Mouse (Mus musculus): Measurements from ENCODE around the gene Capn8. TPM values are rescaled to one million over a fixed set of nuclear protein-coding genes. Genes with fewer than 3 reads are reported as not detected.
A peak's percentile ranks its signal among the peaks of the same experiment; 100 is the strongest.

The Capn8 gene
- total RNA-seq, 4 experiments from 2014 or later = not detected

GRCm38 (mm10) chr1:182543906-182544305, 20.9 kb upstream of the Capn8 start:
- no peak for DNase-seq (ENCODE audit: low spot score in 2 of 2)

GRCm38 (mm10) chr1:182550761-182551160, 14.0 kb upstream of the Capn8 start:
- no peak for DNase-seq (ENCODE audit: low spot score in 2 of 2)

GRCm38 (mm10) chr1:182553649-182554375, 11.0 kb upstream of the Capn8 start:
- DNase-seq (ENCODE audit: low spot score in 2 of 2) = peak in 1 of 2 experiments; percentile 45

GRCm38 (mm10) chr1:182558271-182558670, 6.5 kb upstream of the Capn8 start:
- DNase-seq (ENCODE audit: low spot score in 2 of 2) = no peak

- no peak for DNase-seq (ENCODE audit: low spot score in 2 of 2)
Measured at GRCm38 (mm10) chr1:182559530-182559929, 5.3 kb upstream of the Capn8 start.

- DNase-seq (ENCODE audit: low spot score in 2 of 2) = peak in 1 of 2 experiments; percentile 44
Measured at GRCm38 (mm10) chr1:182560390-182561098, 4.3 kb upstream of the Capn8 start.

- peak in 1 of 2 experiments; percentile 11 for DNase-seq (ENCODE audit: low spot score in 2 of 2)
Measured at GRCm38 (mm10) chr1:182561945-182562514, 2.8 kb upstream of the Capn8 start.

GRCm38 (mm10) chr1:182562576-182563370, 2.0 kb upstream of the Capn8 start:
- DNase-seq (ENCODE audit: low spot score in 2 of 2) = no peak

- DNase-seq (ENCODE audit: low spot score in 2 of 2) = no peak
Measured at GRCm38 (mm10) chr1:182565351-182565835, 586 bp downstream of the Capn8 start.

GRCm38 (mm10) chr1:182571148-182571547, 6.3 kb downstream of the Capn8 start:
- no peak for DNase-seq (ENCODE audit: low spot score in 2 of 2)

- no peak for DNase-seq (ENCODE audit: low spot score in 2 of 2)
Measured at GRCm38 (mm10) chr1:182571973-182572372, 7.2 kb downstream of the Capn8 start.

GRCm38 (mm10) chr1:182573856-182574665, 9.3 kb downstream of the Capn8 start:
- DNase-seq (ENCODE audit: low spot score in 2 of 2) = peak; percentile 16 to 23

- DNase-seq (ENCODE audit: low spot score in 2 of 2) = no peak
Measured at GRCm38 (mm10) chr1:182574666-182575049, 9.9 kb downstream of the Capn8 start.

GRCm38 (mm10) chr1:182584169-182584568, 19.4 kb downstream of the Capn8 start:
- DNase-seq (ENCODE audit: low spot score in 2 of 2) = no peak

GRCm38 (mm10) chr1:182585162-182585840, 20.5 kb downstream of the Capn8 start:
- DNase-seq (ENCODE audit: low spot score in 2 of 2) = no peak

- DNase-seq (ENCODE audit: low spot score in 2 of 2) = no peak
Measured at GRCm38 (mm10) chr1:182587706-182588105, 22.9 kb downstream of the Capn8 start.

- no peak for DNase-seq (ENCODE audit: low spot score in 2 of 2)
Measured at GRCm38 (mm10) chr1:182591491-182591890, 26.7 kb downstream of the Capn8 start.

- no peak for DNase-seq (ENCODE audit: low spot score in 2 of 2)
Measured at GRCm38 (mm10) chr1:182592436-182592835, 27.6 kb downstream of the Capn8 start.

GRCm38 (mm10) chr1:182605330-182606150, 40.7 kb downstream of the Capn8 start:
- DNase-seq (ENCODE audit: low spot score in 2 of 2) = peak; percentile 16 to 25
